In genomic region chr5:9912936-9913335, GRCm38 (mm10) we compare ENCODE assay signal across 12 mouse cellular contexts.
"Had no signal": no experiment of that assay in that cellular context is flagged by ENCODE, and none has a peak within 500 bp of the region (broad histone marks: within the 10 kb centered on the region; RNA-seq: fewer than 3 reads in every experiment).

No protein-coding gene starts in this region.

- H3K4me2 ChIP-seq: kidney, embryonic 15.5 days; limb, embryonic 15.5 days; liver, embryonic 12.5 days; lung, embryonic 14.5 days; neural tube, embryonic 12.5 days had no signal

- DNase-seq: kidney, adult 2 months; kidney, postnatal 14 days; lung, embryonic 14.5 days; lung, postnatal 10 days; lung, postnatal 4 days; midbrain, embryonic 14.5 days; thymus, postnatal 36 days had no signal

- H3K27ac ChIP-seq: kidney, embryonic 15.5 days; limb, embryonic 15.5 days; liver, embryonic 12.5 days; midbrain, embryonic 10.5 days; neural tube, embryonic 12.5 days had no signal

- ATAC-seq: liver, embryonic 12.5 days had no signal

- H3K4me1 ChIP-seq: kidney, embryonic 15.5 days; limb, embryonic 15.5 days; liver, embryonic 12.5 days; midbrain, embryonic 10.5 days; neural tube, embryonic 12.5 days had no signal

- H3K9me3 ChIP-seq: kidney, embryonic 15.5 days; limb, embryonic 15.5 days; liver, embryonic 12.5 days; midbrain, embryonic 10.5 days; neural tube, embryonic 12.5 days had no signal

- H3K9ac ChIP-seq: kidney, embryonic 15.5 days; limb, embryonic 15.5 days; liver, embryonic 12.5 days; lung, embryonic 14.5 days; neural tube, embryonic 12.5 days had no signal

- H3K27me3 ChIP-seq: kidney, embryonic 15.5 days; limb, embryonic 15.5 days; liver, embryonic 12.5 days; neural tube, embryonic 12.5 days had no signal

- H3K4me3 ChIP-seq: kidney, embryonic 15.5 days; limb, embryonic 15.5 days; liver, embryonic 12.5 days; midbrain, embryonic 10.5 days; neural tube, embryonic 12.5 days had no signal

- H3K36me3 ChIP-seq: kidney, embryonic 15.5 days; limb, embryonic 15.5 days; liver, embryonic 12.5 days; midbrain, embryonic 10.5 days; neural tube, embryonic 12.5 days had no signal
